Mouse (Mus musculus) C2C12 (cell line): ENCODE results near the gene Camk2n1.

Experiments used
- CEBPB ChIP-seq: IDR thresholded peaks from one replicate; pipeline ENCODE4 v1.6.1; 2011; ENCODE audit warnings: low read depth, mild to moderate bottlenecking, control low read depth, moderate library complexity
- CTCF ChIP-seq: IDR thresholded peaks from one replicate; pipeline ENCODE4 v1.5.1; 2011; ENCODE audit not compliant: control insufficient read depth, insufficient read depth, insufficient read length
- MAX ChIP-seq: IDR thresholded peaks from one replicate; pipeline ENCODE4 v1.6.1; 2011; ENCODE audit warnings: mild to moderate bottlenecking, control low read depth
- MYOD1 ChIP-seq: IDR thresholded peaks from one replicate; pipeline ENCODE4 v1.6.1; 2011; ENCODE audit warnings: low read depth; ENCODE audit not compliant: control insufficient read depth, insufficient read length
- MYOG ChIP-seq: IDR thresholded peaks from one replicate; pipeline ENCODE4 v1.6.1; 2011; ENCODE audit not compliant: control insufficient read depth, insufficient read length; ENCODE audit errors: extremely low read depth
- USF1 ChIP-seq: IDR thresholded peaks from one replicate; pipeline ENCODE4 v1.6.1; 2011; ENCODE audit warnings: low read depth, mild to moderate bottlenecking, control low read depth, moderate library complexity

- TF ChIP-seq MAX (no peak), CTCF (no peak), USF1 (no peak), MYOD1 (no peak), MYOG (no peak), CEBPB (no peak)
These were observed 6.1 kb upstream of the Camk2n1 start for GRCm38 (mm10) chr4:138447827-138448602.
